Mouse (Mus musculus): ENCODE measurements around the gene Spic.
"Not testable (repeated sequence)": the region's sequence is repeated elsewhere in the genome, so short reads cannot be mapped to it uniquely, and the experiment has no call there.

Gene Spic

GRCm38 (mm10) chr10:88682904-88683563 is 1.8 kb downstream of the Spic start:
- POLR2A ChIA-PET = interaction anchor here (0.5 to 4.2 kb wide), 15 partner anchors 7 to 468 kb away, joined by 3 to 70 read pairs (median 4); partner anchors contain the start of gene Chpt1 (in 1 of the 4)
- CTCF ChIA-PET = no interaction called here

- POLR2A ChIA-PET = interaction anchor here in 3 of 4 experiments (0.6 to 3.0 kb wide), 13 partner anchors 9 to 125 kb away, joined by 3 to 23 read pairs (median 6); partner anchors contain the start of gene Spic (in 2 of the 3)
Measured at GRCm38 (mm10) chr10:88672825-88673224, 12.0 kb downstream of the Spic start.

GRCm38 (mm10) chr10:88672123-88672522 is 12.7 kb downstream of the Spic start:
- ChIA-PET POLR2A (interaction anchor here in 3 of 4 experiments (0.6 to 3.0 kb wide), 11 partner anchors 9 to 193 kb away, joined by 3 to 23 read pairs (median 4); partner anchors contain the start of gene Spic (in 1 of the 3)), CTCF (interaction anchor here in 2 of 4 experiments (0.6 to 1.4 kb wide), 4 partner anchors 30 to 171 kb away, joined by 3 to 5 read pairs (median 3); no protein-coding TSS in a partner anchor)

More at GRCm38 (mm10) chr10:88672825-88673224, 12.0 kb downstream of the Spic start:
- CTCF ChIA-PET = interaction anchor here in 2 of 4 experiments (0.7 to 1.4 kb wide), 3 partner anchors 32 to 120 kb away, joined by 3 read pairs; no protein-coding TSS in a partner anchor

- CTCF ChIA-PET = no interaction called here
- POLR2A ChIA-PET = interaction anchor here in 2 of 4 experiments (1.3 to 2.4 kb wide), 3 partner anchors 13 to 39 kb away, joined by 4 to 5 read pairs (median 4); no protein-coding TSS in a partner anchor
Measured at GRCm38 (mm10) chr10:88669719-88670118, 15.1 kb downstream of the Spic start.

- CTCF ChIA-PET = not testable (repeated sequence)
- POLR2A ChIA-PET = interaction anchor here in 1 of 4 experiments (1.7 kb wide), 1 partner anchor 9 kb away, joined by 6 read pairs; no protein-coding TSS in a partner anchor
Measured at GRCm38 (mm10) chr10:88663856-88664255, 21.0 kb downstream of the Spic start.

GRCm38 (mm10) chr10:88658918-88659317 is 25.9 kb downstream of the Spic start:
- POLR2A ChIA-PET = no interaction called here
- CTCF ChIA-PET = interaction anchor here in 1 of 4 experiments (0.6 kb wide), 1 partner anchor 56 kb away, joined by 3 read pairs; no protein-coding TSS in a partner anchor

GRCm38 (mm10) chr10:88645448-88645847 is 39.4 kb downstream of the Spic start:
- ChIA-PET CTCF (no interaction called here), POLR2A (interaction anchor here in 1 of 4 experiments (1.0 kb wide), 1 partner anchor 14 kb away, joined by 3 read pairs; no protein-coding TSS in a partner anchor)

GRCm38 (mm10) chr10:88631330-88631953 is 53.4 kb downstream of the Spic start:
- POLR2A ChIA-PET = interaction anchor here in 1 of 4 experiments (0.6 to 1.2 kb wide), 3 partner anchors 13 to 74 kb away, joined by 3 to 4 read pairs (median 3); no protein-coding TSS in a partner anchor

GRCm38 (mm10) chr10:88630663-88631329 is 54.0 kb downstream of the Spic start:
- POLR2A ChIA-PET = interaction anchor here in 1 of 4 experiments (0.8 kb wide), 1 partner anchor 18 kb away, joined by 3 read pairs; no protein-coding TSS in a partner anchor

More at GRCm38 (mm10) chr10:88631330-88631953, 53.4 kb downstream of the Spic start:
- CTCF ChIA-PET = no interaction called here

GRCm38 (mm10) chr10:88627052-88627451 is 57.8 kb downstream of the Spic start:
- ChIA-PET POLR2A (interaction anchor here in 2 of 4 experiments (0.7 to 1.9 kb wide), 10 partner anchors 8 to 426 kb away, joined by 3 to 5 read pairs (median 3); no protein-coding TSS in a partner anchor), CTCF (interaction anchor here in 2 of 4 experiments (0.8 to 1.3 kb wide), 2 partner anchors 104 to 250 kb away, joined by 3 read pairs; partner anchors contain the start of gene Arl1 (in 1 of the 2))

More at GRCm38 (mm10) chr10:88630663-88631329, 54.0 kb downstream of the Spic start:
- CTCF ChIA-PET = interaction anchor here in 1 of 4 experiments (0.9 kb wide), 1 partner anchor 9 kb away, joined by 3 read pairs; no protein-coding TSS in a partner anchor

- ChIA-PET CTCF (interaction anchor here in 2 of 4 experiments (0.7 to 1.3 kb wide), 3 partner anchors 101 to 249 kb away, joined by 3 read pairs; partner anchors contain the start of gene Arl1 (in 1 of the 2)), POLR2A (interaction anchor here in 2 of 4 experiments (0.7 to 1.9 kb wide), 12 partner anchors 9 to 1921 kb away, joined by 3 to 5 read pairs (median 4); partner anchors contain the start of genes Hsp90b1 (in 1 of the 2) and Ttc41 (in 1 of the 2))
Measured at GRCm38 (mm10) chr10:88626176-88626575, 58.6 kb downstream of the Spic start.
